Mouse (Mus musculus) thymus, adult 2 months (tissue): Measurements from ENCODE around the gene Plxdc1.

ENCODE experiments used
- CTCF ChIP-seq: fragments of 200-500 bp; IDR thresholded peaks from 2 replicates; pipeline ENCODE4 v1.5.1; 2012; ENCODE audit warnings: mild to moderate bottlenecking, control low read depth, low read length, moderate library complexity, borderline replicate concordance; ENCODE audit not compliant: control insufficient read depth, poor library complexity, insufficient read depth; ENCODE audit errors: extremely low read depth
- POLR2A ChIP-seq: fragments of 200-500 bp; IDR thresholded peaks from 2 replicates; pipeline ENCODE4 v1.6.1; 2012; ENCODE audit warnings: mild to moderate bottlenecking, low read length, control low read depth, moderate library complexity; ENCODE audit not compliant: control insufficient read depth, poor library complexity, insufficient read depth; ENCODE audit errors: extremely low read depth

GRCm38 (mm10) chr11:98001351-98001824, 15.1 kb upstream of the Plxdc1 start:
- TF ChIP-seq CTCF, result no peak
- no peak for TF ChIP-seq POLR2A
